Mouse (Mus musculus) embryo, embryonic 9.5 days (tissue): ENCODE measurements at regions not wholly inside any gene's neighbourhood (a gene's known extent, or its start where the extent isn't known, plus 50 kb on each side); places are given as distances from the start of the nearest gene placed in this dataset.
A peak's percentile ranks its signal among the peaks of the same experiment; 100 is the strongest.
"Not testable (repeated sequence)": the region's sequence is repeated elsewhere in the genome, so short reads cannot be mapped to it uniquely, and the experiment has no call there.

Experiments used
- DNase-seq: peaks from one replicate; pipeline ENCODE4 v3.0.0-alpha.2; 2017; ENCODE audit errors: extremely low spot score

- DNase-seq = no peak
These were observed 735.2 kb upstream of the Marcks start for GRCm38 (mm10) chr10:37873925-37874324.

GRCm38 (mm10) chr10:37861001-37861400 is 722.3 kb upstream of the Marcks start:
- no peak for DNase-seq

GRCm38 (mm10) chr10:37849291-37849846 is 710.6 kb upstream of the Marcks start:
- no peak for DNase-seq

GRCm38 (mm10) chr10:37842820-37843219 is 704.1 kb upstream of the Marcks start:
- no peak for DNase-seq

GRCm38 (mm10) chr10:37841842-37842241 is 703.1 kb upstream of the Marcks start:
- DNase-seq = no peak

GRCm38 (mm10) chr10:37837721-37838120 is 699.0 kb upstream of the Marcks start:
- DNase-seq = no peak

GRCm38 (mm10) chr10:37813026-37813425 is 674.3 kb upstream of the Marcks start:
- DNase-seq = no peak

GRCm38 (mm10) chr10:37812405-37812851 is 673.7 kb upstream of the Marcks start:
- peak; percentile 8 for DNase-seq

- no peak for DNase-seq
These were observed 673.1 kb upstream of the Marcks start for GRCm38 (mm10) chr10:37811789-37812188.

GRCm38 (mm10) chr10:37803225-37803805 is 664.6 kb upstream of the Marcks start:
- no peak for DNase-seq

- no peak for DNase-seq
These were observed 660.7 kb upstream of the Marcks start for GRCm38 (mm10) chr10:37799397-37799796.

- DNase-seq = peak; percentile 20
These were observed 659.6 kb upstream of the Marcks start for GRCm38 (mm10) chr10:37798285-37798684.

GRCm38 (mm10) chr10:37797701-37798100 is 659.0 kb upstream of the Marcks start:
- DNase-seq = no peak

GRCm38 (mm10) chr10:37792878-37793277 is 654.2 kb upstream of the Marcks start:
- no peak for DNase-seq

GRCm38 (mm10) chr10:37788049-37788448 is 649.3 kb upstream of the Marcks start:
- no peak for DNase-seq

- DNase-seq = no peak
These were observed 640.9 kb upstream of the Marcks start for GRCm38 (mm10) chr10:37779383-37780302.

GRCm38 (mm10) chr10:37760542-37761367 is 622.0 kb upstream of the Marcks start:
- no peak for DNase-seq

- DNase-seq = no peak
These were observed 602.9 kb upstream of the Marcks start for GRCm38 (mm10) chr10:37741581-37741980.

GRCm38 (mm10) chr10:37739024-37739423 is 600.3 kb upstream of the Marcks start:
- DNase-seq = no peak

GRCm38 (mm10) chr10:37725609-37726008 is 586.9 kb upstream of the Marcks start:
- no peak for DNase-seq

- DNase-seq = not testable (repeated sequence)
These were observed 586.3 kb upstream of the Marcks start for GRCm38 (mm10) chr10:37724994-37725393.

GRCm38 (mm10) chr10:37720748-37721147 is 582.0 kb upstream of the Marcks start:
- DNase-seq = no peak
